Comparison of ENCODE assay signal across 12 mouse cellular contexts in genomic region chr5:114785196-114785595, GRCm38 (mm10). TPM values are rescaled to one million over a fixed set of nuclear protein-coding genes. Genes with fewer than 3 reads are reported as not detected.
DNase-seq lines count a peak whose midpoint lies in the region; ATAC-seq and TF ChIP-seq lines count a peak whose summit lies in the region.
"Had no signal": no experiment of that assay in that cellular context is flagged by ENCODE, and none has a peak within 500 bp of the region (broad histone marks: within the 10 kb centered on the region; RNA-seq: fewer than 3 reads in every experiment).

No protein-coding gene starts in this region.

- no peak overlapping the region for H3K9ac ChIP-seq in intestine, postnatal 0 days (ENCODE audit: low read depth, low read length)
- H3K9ac ChIP-seq in intestine, embryonic 15.5 days, result no peak overlapping the region
- H3K9ac ChIP-seq: limb, embryonic 13.5 days had no signal

- peaks cover 67% of the 10 kb centered on the region for H3K36me3 ChIP-seq in erythroblast, embryonic 14.5 days (ENCODE audit: control insufficient read depth)
- H3K36me3 ChIP-seq in intestine, postnatal 0 days (ENCODE audit: control insufficient read depth, insufficient read depth), result peaks cover 32% of the 10 kb centered on the region
- H3K36me3 ChIP-seq in intestine, embryonic 15.5 days, result peaks cover 9% of the 10 kb centered on the region
- H3K36me3 ChIP-seq in spleen, adult 2 months (ENCODE audit: control insufficient read depth, insufficient read depth, low read length), result peaks cover 21% of the 10 kb centered on the region
- peaks cover 33% of the 10 kb centered on the region for H3K36me3 ChIP-seq in small intestine, adult 2 months (ENCODE audit: control insufficient read depth, insufficient read depth, low read length)

- no peak for TF ChIP-seq POLR2A in spleen, adult 2 months (IDR thresholded peaks at IDR 0.05; ENCODE audit: low read depth, low read length)
- TF ChIP-seq POLR2A in small intestine, adult 2 months (IDR thresholded peaks at IDR 0.05; ENCODE audit: low read depth, low read length), result no peak

- no peak for ATAC-seq in erythroblast, adult 5-6 weeks (replicated peaks; ENCODE audit: low FRiP score, poor library complexity, severe bottlenecking)
- ATAC-seq in intestine, postnatal 0 days, result no peak
- ATAC-seq in intestine, embryonic 15.5 days, result no peak
- ATAC-seq: hindbrain, embryonic 16.5 days; Patski had no signal

- peak overlapping the region; percentile 10 for H3K4me2 ChIP-seq in intestine, postnatal 0 days (replicated peaks; ENCODE audit: low read depth)
- no peak overlapping the region for H3K4me2 ChIP-seq in intestine, embryonic 15.5 days (replicated peaks)
- H3K4me2 ChIP-seq: limb, embryonic 13.5 days had no signal

- peaks cover 61% of the 10 kb centered on the region for H3K4me1 ChIP-seq in erythroblast, embryonic 14.5 days (ENCODE audit: control insufficient read depth)
- no peaks in the 10 kb centered on the region for H3K4me1 ChIP-seq in intestine, postnatal 0 days (replicated peaks; ENCODE audit: control insufficient read depth, insufficient read depth, low read length)
- H3K4me1 ChIP-seq in intestine, embryonic 15.5 days (replicated peaks), result peaks cover 5% of the 10 kb centered on the region; the same call in 1 of the 2 replicates
- H3K4me1 ChIP-seq in spleen, adult 2 months (ENCODE audit: control insufficient read depth, insufficient read depth, insufficient read length), result peaks cover 38% of the 10 kb centered on the region
- H3K4me1 ChIP-seq in small intestine, adult 2 months (ENCODE audit: control insufficient read depth, insufficient read depth, insufficient read length, low read length), result peaks cover 23% of the 10 kb centered on the region
- H3K4me1 ChIP-seq: limb, embryonic 13.5 days had no signal

- no peak for DNase-seq in spleen, adult 2 months (ENCODE audit: low read depth in 1 of 2, low spot score in 2 of 2)
- no peak for DNase-seq in spleen, postnatal 4 days (ENCODE audit: low spot score in 2 of 2)
- no peak for DNase-seq in frontal cortex, postnatal 25 days (ENCODE audit: low spot score in 2 of 2)
- DNase-seq: embryo, embryonic 11 days had no signal

- 0 out of 2 replicates have a peak overlapping the region, but pooled peaks have one; percentile 3 for H3K27ac ChIP-seq in intestine, postnatal 0 days (ENCODE audit: low read depth, low read length)
- H3K27ac ChIP-seq in intestine, embryonic 15.5 days, result no peak overlapping the region
- peak overlapping the region; percentile 68 for H3K27ac ChIP-seq in spleen, adult 2 months (ENCODE audit: insufficient read depth, low read length)
- peak overlapping the region; percentile 0; the same call in 1 of the 2 replicates for H3K27ac ChIP-seq in small intestine, adult 2 months (ENCODE audit: insufficient read depth, low read depth, low read length)
- H3K27ac ChIP-seq: limb, embryonic 13.5 days had no signal

- WGBS in intestine, postnatal 0 days, result 84% methylated on average over 4 of the region's 5 CpGs
- 79% methylated on average over 5 of the region's 5 CpGs for WGBS in intestine, embryonic 15.5 days
- WGBS in spleen, adult 2 months, result 21% methylated on average over 5 of the region's 5 CpGs
- 74% methylated on average over 5 of the region's 5 CpGs for WGBS in small intestine, adult 2 months

- peak overlapping the region; percentile 37 for H3K4me3 ChIP-seq in erythroblast, embryonic 14.5 days (replicated peaks)
- no peak overlapping the region for H3K4me3 ChIP-seq in intestine, postnatal 0 days (ENCODE audit: low read depth, low read length)
- H3K4me3 ChIP-seq in intestine, embryonic 15.5 days (replicated peaks), result no peak overlapping the region
- H3K4me3 ChIP-seq in spleen, adult 2 months (ENCODE audit: extremely low read depth, insufficient read depth, insufficient read length), result no peak overlapping the region
- no peak overlapping the region for H3K4me3 ChIP-seq in small intestine, adult 2 months (ENCODE audit: low read depth, low read length)
- H3K4me3 ChIP-seq: limb, embryonic 13.5 days had no signal

- H3K9me3 ChIP-seq in erythroblast, embryonic 14.5 days (ENCODE audit: control insufficient read depth, low read length), result no peaks in the 10 kb centered on the region
- H3K9me3 ChIP-seq in intestine, postnatal 0 days (ENCODE audit: control insufficient read depth), result no peaks in the 10 kb centered on the region
- no peaks in the 10 kb centered on the region for H3K9me3 ChIP-seq in intestine, embryonic 15.5 days
- H3K9me3 ChIP-seq: limb, embryonic 13.5 days had no signal

- H3K27me3 ChIP-seq in erythroblast, embryonic 14.5 days (ENCODE audit: control insufficient read depth), result no peaks in the 10 kb centered on the region
- no peaks in the 10 kb centered on the region for H3K27me3 ChIP-seq in intestine, postnatal 0 days (replicated peaks; ENCODE audit: control insufficient read depth, insufficient read depth, low read length)
- H3K27me3 ChIP-seq in intestine, embryonic 15.5 days (replicated peaks), result no peaks in the 10 kb centered on the region
- H3K27me3 ChIP-seq in spleen, adult 2 months (ENCODE audit: control insufficient read depth, insufficient read depth, low read length), result no peaks in the 10 kb centered on the region
- H3K27me3 ChIP-seq in small intestine, adult 2 months (ENCODE audit: control insufficient read depth, insufficient read depth, low read length), result no peaks in the 10 kb centered on the region
- H3K27me3 ChIP-seq: limb, embryonic 13.5 days; Patski had no signal

- no peak for TF ChIP-seq CTCF in intestine, postnatal 0 days (IDR thresholded peaks at IDR 0.05; ENCODE audit: low read depth)
- no peak for TF ChIP-seq CTCF in spleen, adult 2 months (IDR thresholded peaks at IDR 0.05; ENCODE audit: extremely low read depth, insufficient read depth, insufficient read length, insufficient replicate concordance)
- TF ChIP-seq CTCF in small intestine, adult 2 months (IDR thresholded peaks at IDR 0.05; ENCODE audit: extremely low read depth, insufficient read length, insufficient replicate concordance, low read depth, low read length), result no peak

RNA-seq across cellular contexts. Expression of gene Git2, which starts 9.9 kb away (rescaled TPM):
- polyA plus RNA-seq in erythroblast, embryonic 14.5 days (2012), result 7.0 and 8.0 TPM in 2 replicates
- 21.3 and 70.1 TPM in 2 replicates for total RNA-seq in erythroblast, adult 5-6 weeks (2015; ENCODE audit: low replicate concordance)
- 20.7 and 57.7 TPM in 2 replicates for total RNA-seq in erythroblast, adult 5-6 weeks (2017; ENCODE audit: low replicate concordance)
- 13.8 and 17.8 TPM in 2 replicates for polyA plus RNA-seq in intestine, postnatal 0 days (2015; fragmentation: Nextera tagmentation; extraction: Ambion mirVana)
- 30.7 and 31.7 TPM in 2 replicates for polyA plus RNA-seq in intestine, embryonic 15.5 days (2015; fragmentation: Nextera tagmentation; extraction: Ambion mirVana)
- 71.6 and 92.1 TPM in 2 replicates for polyA plus RNA-seq in spleen, adult 2 months (2012; rRNA removed)
- polyA plus RNA-seq in small intestine, adult 2 months (2012; rRNA removed), result 16.4 and 25.1 TPM in 2 replicates

RNA-seq across cellular contexts. Expression of gene Ankrd13a, which starts 10.7 kb away (rescaled TPM):
- 15.2 TPM in 2 replicates for polyA plus RNA-seq in erythroblast, embryonic 14.5 days (2012)
- 81.3 and 90.3 TPM in 2 replicates for total RNA-seq in erythroblast, adult 5-6 weeks (2015; ENCODE audit: low replicate concordance)
- total RNA-seq in erythroblast, adult 5-6 weeks (2017; ENCODE audit: low replicate concordance), result 83.4 and 98.1 TPM in 2 replicates
- polyA plus RNA-seq in intestine, postnatal 0 days (2015; fragmentation: Nextera tagmentation; extraction: Ambion mirVana), result 59.7 and 61.9 TPM in 2 replicates
- polyA plus RNA-seq in intestine, embryonic 15.5 days (2015; fragmentation: Nextera tagmentation; extraction: Ambion mirVana), result 55.1 and 55.3 TPM in 2 replicates
- polyA plus RNA-seq in spleen, adult 2 months (2012; rRNA removed), result 69.3 and 84.0 TPM in 2 replicates
- polyA plus RNA-seq in small intestine, adult 2 months (2012; rRNA removed), result 53.0 and 110 TPM in 2 replicates

RNA-seq across cellular contexts. Expression of gene 1500011B03Rik, which starts 38.1 kb away (rescaled TPM):
- polyA plus RNA-seq in erythroblast, embryonic 14.5 days (2012), result 4.4 and 5.8 TPM in 2 replicates
- 16.7 and 24.8 TPM in 2 replicates for total RNA-seq in erythroblast, adult 5-6 weeks (2015; ENCODE audit: low replicate concordance)
- 2.4 and 10.7 TPM in 2 replicates for total RNA-seq in erythroblast, adult 5-6 weeks (2017; ENCODE audit: low replicate concordance)
- 59.0 and 60.5 TPM in 2 replicates for polyA plus RNA-seq in intestine, postnatal 0 days (2015; fragmentation: Nextera tagmentation; extraction: Ambion mirVana)
- polyA plus RNA-seq in intestine, embryonic 15.5 days (2015; fragmentation: Nextera tagmentation; extraction: Ambion mirVana), result 69.4 and 70.6 TPM in 2 replicates
- 24.1 and 38.5 TPM in 2 replicates for polyA plus RNA-seq in spleen, adult 2 months (2012; rRNA removed)
- polyA plus RNA-seq in small intestine, adult 2 months (2012; rRNA removed), result 9.3 and 11.0 TPM in 2 replicates
